Comparison of ENCODE assay signal across 29 mouse cellular contexts in the genomic region with DNA sequence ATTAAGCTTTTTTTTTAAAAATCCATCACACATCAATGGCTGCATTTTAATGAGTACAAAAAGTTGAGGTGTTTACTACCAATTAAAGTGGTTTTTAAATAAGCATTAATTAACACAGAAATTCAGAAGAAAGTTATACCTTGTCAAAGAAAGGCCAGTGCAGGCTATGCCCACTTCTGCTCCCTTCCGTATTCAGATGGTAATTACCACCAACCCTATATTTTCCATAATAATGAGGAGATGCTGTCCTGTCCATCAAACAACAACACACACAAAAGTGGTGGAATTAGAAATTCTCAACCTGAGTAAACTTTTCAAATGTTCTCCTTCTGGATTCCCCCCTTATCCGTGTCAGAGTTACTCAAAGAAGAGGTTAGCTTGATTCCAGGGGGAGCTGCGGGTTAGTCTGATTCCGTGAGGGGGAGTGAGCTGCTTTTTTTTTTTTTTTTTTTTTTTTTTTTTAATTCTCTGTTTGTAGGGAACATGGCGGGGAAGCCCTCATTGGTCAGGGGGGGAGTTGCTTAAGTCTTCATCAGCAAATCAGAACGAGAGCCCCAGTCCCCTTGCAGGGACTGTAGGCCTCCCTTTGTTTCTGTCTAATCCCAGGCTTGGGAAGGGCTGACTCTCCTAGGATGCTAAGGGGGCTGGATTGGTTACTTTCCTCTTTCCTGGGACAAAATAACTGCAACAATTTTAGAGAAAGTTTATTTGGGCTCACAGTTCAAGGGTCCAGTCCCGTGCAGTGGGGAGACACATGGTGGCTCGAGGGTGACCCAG.
DNase-seq lines count a peak whose midpoint lies in the region; ATAC-seq and TF ChIP-seq lines count a peak whose summit lies in the region.
"Had no signal": no experiment of that assay in that cellular context is flagged by ENCODE, and none has a peak within 500 bp of the region (broad histone marks: within the 10 kb centered on the region; RNA-seq: fewer than 3 reads in every experiment).

No protein-coding gene starts in this region.

- no peaks in the 10 kb centered on the region for H3K36me3 ChIP-seq in forebrain, embryonic 10.5 days (replicated peaks)
- no peaks in the 10 kb centered on the region for H3K36me3 ChIP-seq in forebrain, postnatal 0 days (ENCODE audit: insufficient read depth)
- H3K36me3 ChIP-seq in ES-E14 (ENCODE audit: control insufficient read depth, insufficient read depth, low read length, poor library complexity, severe bottlenecking), result no peaks in the 10 kb centered on the region
- H3K36me3 ChIP-seq in embryonic facial prominence, embryonic 11.5 days (replicated peaks; ENCODE audit: control insufficient read depth, insufficient read depth, low read depth, low read length), result no peaks in the 10 kb centered on the region
- H3K36me3 ChIP-seq in forebrain, embryonic 16.5 days (ENCODE audit: control insufficient read depth, insufficient read depth), result no peaks in the 10 kb centered on the region
- H3K36me3 ChIP-seq: embryonic facial prominence, embryonic 12.5 days; G1E; heart, embryonic 12.5 days; hindbrain, embryonic 15.5 days; intestine, embryonic 15.5 days; limb, embryonic 10.5 days; liver, embryonic 15.5 days; lung, embryonic 15.5 days; neural tube, embryonic 12.5 days had no signal

- no peak overlapping the region for H3K9ac ChIP-seq in forebrain, postnatal 0 days
- no peak overlapping the region for H3K9ac ChIP-seq in ES-E14 (ENCODE audit: insufficient read depth, low read depth, low read length, poor library complexity, severe bottlenecking)
- no peak overlapping the region for H3K9ac ChIP-seq in embryonic facial prominence, embryonic 11.5 days (replicated peaks; ENCODE audit: low read length)
- H3K9ac ChIP-seq in forebrain, embryonic 16.5 days (replicated peaks; ENCODE audit: low read depth, low read length), result no peak overlapping the region
- H3K9ac ChIP-seq: embryonic facial prominence, embryonic 12.5 days; heart, embryonic 12.5 days; hindbrain, embryonic 15.5 days; intestine, embryonic 15.5 days; liver, embryonic 15.5 days; lung, embryonic 15.5 days; neural tube, embryonic 12.5 days had no signal

- peak overlapping the region; percentile 18; the same call in 1 of the 2 replicates for H3K4me3 ChIP-seq in forebrain, embryonic 10.5 days
- H3K4me3 ChIP-seq in forebrain, postnatal 0 days (ENCODE audit: low read depth, low read length), result no peak overlapping the region
- H3K4me3 ChIP-seq in ES-E14 (ENCODE audit: insufficient read depth in 1 of 2, low read depth in 1 of 2, low read length in 2 of 2, poor library complexity in 1 of 2, severe bottlenecking in 1 of 2), result no peak overlapping the region
- H3K4me3 ChIP-seq in embryonic facial prominence, embryonic 11.5 days (ENCODE audit: low read depth, low read length), result no peak overlapping the region
- no peak overlapping the region for H3K4me3 ChIP-seq in forebrain, embryonic 16.5 days (replicated peaks; ENCODE audit: low read length)
- H3K4me3 ChIP-seq: embryonic facial prominence, embryonic 12.5 days; heart, embryonic 12.5 days; hindbrain, embryonic 15.5 days; intestine, embryonic 15.5 days; layer of hippocampus, adult 2 months; limb, embryonic 10.5 days; liver, embryonic 15.5 days; lung, embryonic 15.5 days; megakaryocyte, embryonic 14.5 days; neural tube, embryonic 12.5 days had no signal

- intact Hi-C loops in gastrocnemius, postnatal 14 days (cut with DNase I; ENCODE audit: low total_unique reads), result no loop called here

- peak; percentile 37 for DNase-seq in forebrain, embryonic 10.5 days (ENCODE audit: extremely low spot score, low spot score)
- DNase-seq in forebrain, postnatal 0 days, result no peak
- no peak for DNase-seq in ES-E14 (ENCODE audit: low read depth, low spot score)
- DNase-seq in embryonic facial prominence, embryonic 11.5 days (ENCODE audit: low spot score), result no peak
- no peak for DNase-seq in spleen, adult 12 weeks (ENCODE audit: low spot score)
- no peak for DNase-seq in Muller cell, postnatal 12 days (ENCODE audit: inconsistent ontology term)
- no peak for DNase-seq in gastrocnemius, postnatal 14 days
- DNase-seq: adrenal gland, adult 8-10 months; cerebellum, adult 2 months; cerebellum, postnatal 25 days; heart, postnatal 10 days; kidney, adult 9 months; kidney, postnatal 25 days; liver; lung, postnatal 36 days; right cerebral cortex, postnatal 25 days had no signal

- peak overlapping the region; percentile 86 for H3K27ac ChIP-seq in forebrain, embryonic 10.5 days
- no peak overlapping the region for H3K27ac ChIP-seq in forebrain, postnatal 0 days (ENCODE audit: low read depth, low read length)
- H3K27ac ChIP-seq in ES-E14 (ENCODE audit: insufficient read depth, low read depth, low read length, poor library complexity, severe bottlenecking), result no peak overlapping the region
- no peak overlapping the region for H3K27ac ChIP-seq in embryonic facial prominence, embryonic 11.5 days (replicated peaks; ENCODE audit: low read depth, low read length)
- H3K27ac ChIP-seq in forebrain, embryonic 16.5 days (ENCODE audit: low read length), result no peak overlapping the region; the same call in 1 of the 2 replicates
- H3K27ac ChIP-seq: embryonic facial prominence, embryonic 12.5 days; hindbrain, embryonic 15.5 days; intestine, embryonic 15.5 days; layer of hippocampus, adult 2 months; limb, embryonic 10.5 days; liver, embryonic 15.5 days; lung, embryonic 15.5 days; neural tube, embryonic 12.5 days had no signal

- no peak overlapping the region for H3K4me2 ChIP-seq in forebrain, postnatal 0 days (ENCODE audit: low read depth)
- H3K4me2 ChIP-seq in embryonic facial prominence, embryonic 11.5 days (ENCODE audit: low read depth, low read length), result no peak overlapping the region
- H3K4me2 ChIP-seq in forebrain, embryonic 16.5 days (ENCODE audit: low read length), result no peak overlapping the region
- H3K4me2 ChIP-seq: embryonic facial prominence, embryonic 12.5 days; heart, embryonic 12.5 days; hindbrain, embryonic 15.5 days; intestine, embryonic 15.5 days; liver, embryonic 15.5 days; lung, embryonic 15.5 days; neural tube, embryonic 12.5 days had no signal

- peaks cover 22% of the 10 kb centered on the region for H3K4me1 ChIP-seq in forebrain, embryonic 10.5 days
- H3K4me1 ChIP-seq in forebrain, postnatal 0 days (ENCODE audit: insufficient read depth), result no peaks in the 10 kb centered on the region
- H3K4me1 ChIP-seq in ES-E14 (ENCODE audit: control insufficient read depth in 2 of 2, insufficient read depth in 2 of 2, low read length in 2 of 2, poor library complexity in 1 of 2), result no peaks in the 10 kb centered on the region
- H3K4me1 ChIP-seq in embryonic facial prominence, embryonic 11.5 days (ENCODE audit: control insufficient read depth, insufficient read depth, low read length), result no peaks in the 10 kb centered on the region
- 0 out of 2 replicates have a peak, but pooled peaks cover 2% of the 10 kb centered on the region for H3K4me1 ChIP-seq in forebrain, embryonic 16.5 days (replicated peaks; ENCODE audit: control insufficient read depth, insufficient read depth, low read length)
- H3K4me1 ChIP-seq: embryonic facial prominence, embryonic 12.5 days; heart, embryonic 12.5 days; hindbrain, embryonic 15.5 days; intestine, embryonic 15.5 days; limb, embryonic 10.5 days; liver, embryonic 15.5 days; lung, embryonic 15.5 days; megakaryocyte, embryonic 14.5 days; neural tube, embryonic 12.5 days had no signal

- ATAC-seq in forebrain, postnatal 0 days, result no peak
- peak; percentile 59; the same call in 1 of the 2 replicates for ATAC-seq in embryonic facial prominence, embryonic 11.5 days (replicated peaks; ENCODE audit: insufficient number of reproducible peaks, low FRiP score, low TSS enrichment, low read depth)
- peak; percentile 81 for ATAC-seq in forebrain, embryonic 16.5 days
- ATAC-seq: activated CD4-positive, CD25-positive, alpha-beta regulatory T cell, adult 4 months; intestine, embryonic 15.5 days had no signal

- no peak for TF ChIP-seq CTCF in forebrain, postnatal 0 days (IDR thresholded peaks at IDR 0.05; ENCODE audit: low read depth)

- H3K9me3 ChIP-seq in forebrain, embryonic 10.5 days, result no peaks in the 10 kb centered on the region; the same call in 1 of the 2 replicates
- H3K9me3 ChIP-seq in forebrain, postnatal 0 days (ENCODE audit: low read length), result no peaks in the 10 kb centered on the region
- no peaks in the 10 kb centered on the region for H3K9me3 ChIP-seq in ES-E14 (ENCODE audit: control insufficient read depth, insufficient read depth, low read depth, low read length)
- H3K9me3 ChIP-seq in embryonic facial prominence, embryonic 11.5 days (replicated peaks; ENCODE audit: control insufficient read depth, low read length), result no peaks in the 10 kb centered on the region
- H3K9me3 ChIP-seq in forebrain, embryonic 16.5 days (ENCODE audit: control insufficient read depth, low read length), result peaks cover 2% of the 10 kb centered on the region; the same call in 1 of the 2 replicates
- H3K9me3 ChIP-seq: embryonic facial prominence, embryonic 12.5 days; hindbrain, embryonic 15.5 days; intestine, embryonic 15.5 days; limb, embryonic 10.5 days; liver, embryonic 15.5 days; lung, embryonic 15.5 days; neural tube, embryonic 12.5 days had no signal

- WGBS in forebrain, embryonic 10.5 days, result 43% methylated on average over 8 of the region's 8 CpGs
- WGBS in forebrain, postnatal 0 days, result 19% methylated on average over 8 of the region's 8 CpGs
- 47% methylated on average over 8 of the region's 8 CpGs for WGBS in embryonic facial prominence, embryonic 11.5 days
- WGBS in forebrain, embryonic 16.5 days, result 11% methylated on average over 8 of the region's 8 CpGs

- in situ Hi-C loops in ES-E14 (cut with MboI; ENCODE audit: low sequenced_read_pairs in 2 of 2, unreplicated experiment in 2 of 2), result no loop called here

- no peaks in the 10 kb centered on the region for H3K27me3 ChIP-seq in forebrain, embryonic 10.5 days (ENCODE audit: poor library complexity, severe bottlenecking)
- no peaks in the 10 kb centered on the region for H3K27me3 ChIP-seq in forebrain, postnatal 0 days (ENCODE audit: insufficient read depth, low read length)
- no peaks in the 10 kb centered on the region for H3K27me3 ChIP-seq in embryonic facial prominence, embryonic 11.5 days (ENCODE audit: control insufficient read depth, insufficient read depth, low read length)
- H3K27me3 ChIP-seq in forebrain, embryonic 16.5 days (replicated peaks; ENCODE audit: control insufficient read depth, insufficient read depth, low read length), result no peaks in the 10 kb centered on the region
- H3K27me3 ChIP-seq: embryonic facial prominence, embryonic 12.5 days; heart, embryonic 12.5 days; hindbrain, embryonic 15.5 days; intestine, embryonic 15.5 days; liver, embryonic 15.5 days; lung, embryonic 15.5 days; megakaryocyte, embryonic 14.5 days; neural tube, embryonic 12.5 days had no signal

TF ChIP-seq in ES-E14, 5 proteins besides CTCF, POLR2A, EP300 and RAD21:
- TF ChIP-seq MAFK (IDR thresholded peaks at IDR 0.05; ENCODE audit: insufficient read depth, low read depth, low read length) (no peak), ZNF384 (IDR thresholded peaks at IDR 0.05; ENCODE audit: low read depth, low read length) (peak; percentile 82)
